Mouse (Mus musculus): ENCODE measurements around the gene Wwox.
A peak's percentile ranks its signal among the peaks of the same experiment; 100 is the strongest.

The Wwox gene

DNA sequence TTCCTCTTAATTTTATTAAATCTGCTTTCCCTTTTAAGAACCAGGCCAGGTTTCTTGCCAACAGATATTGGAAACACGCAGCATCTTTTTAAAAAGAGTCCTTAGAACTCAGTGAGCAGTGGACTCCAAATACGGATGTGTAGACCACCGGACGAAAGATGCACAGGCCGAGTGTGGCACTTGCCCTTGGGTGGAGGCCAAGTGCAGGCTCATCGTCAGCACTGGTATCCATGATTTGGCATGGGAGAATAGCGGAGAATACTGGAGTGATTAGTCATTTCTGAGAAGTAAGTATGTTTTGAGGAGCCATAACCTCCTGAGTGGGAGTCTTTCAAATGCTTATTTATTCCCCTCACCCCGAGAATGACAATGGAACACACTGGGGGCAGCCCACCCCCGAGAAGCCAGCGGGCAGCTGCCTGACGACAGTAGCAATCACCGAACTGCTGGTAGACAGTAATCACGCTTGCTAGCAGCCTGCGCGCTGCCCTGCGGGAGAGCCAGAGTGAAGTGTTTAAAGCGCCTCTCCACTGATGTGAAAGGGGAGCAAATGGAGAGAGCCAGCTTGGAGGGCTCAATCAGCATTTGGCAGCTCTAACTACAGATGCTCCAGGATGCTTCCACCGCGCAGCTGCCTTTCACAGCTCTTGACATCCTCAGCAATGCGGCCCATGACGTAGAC lies 29.2 kb downstream of the Wwox start:
- DNase-seq (ENCODE audit: low read depth), result no peak

GRCm38 (mm10) chr8:114469208-114469590 lies 29.7 kb downstream of the Wwox start:
- no peak for DNase-seq (ENCODE audit: low read depth)

- no peak for DNase-seq (ENCODE audit: low read depth)
Observed at GRCm38 (mm10) chr8:114473546-114473945, 34.1 kb downstream of the Wwox start.

GRCm38 (mm10) chr8:114476919-114477318 lies 37.5 kb downstream of the Wwox start:
- no peak for DNase-seq (ENCODE audit: low read depth)

DNA sequence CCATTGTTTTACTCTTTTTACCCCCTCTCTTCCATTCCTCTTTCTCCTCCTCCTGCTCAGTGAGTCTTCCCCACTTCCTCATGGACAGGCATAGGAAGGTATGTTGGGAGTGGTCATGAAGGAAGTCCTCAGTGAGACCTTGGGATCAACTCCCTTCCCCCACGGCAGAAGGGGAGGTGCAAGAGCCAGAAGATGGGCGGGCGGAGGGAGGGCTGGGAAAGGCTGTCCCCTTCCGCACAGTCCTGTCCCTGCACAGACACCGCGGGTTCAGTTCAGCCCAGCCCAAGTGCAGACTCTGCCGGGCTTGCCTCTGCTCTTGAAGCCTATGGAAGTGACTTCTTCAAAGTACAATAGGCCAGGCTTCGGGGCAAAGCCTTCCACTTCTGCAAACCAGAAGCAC lies 38.3 kb downstream of the Wwox start:
- no peak for DNase-seq (ENCODE audit: low read depth)

GRCm38 (mm10) chr8:114479749-114480148 lies 40.3 kb downstream of the Wwox start:
- no peak for DNase-seq (ENCODE audit: low read depth)

- no peak for DNase-seq (ENCODE audit: low read depth)
Observed at GRCm38 (mm10) chr8:114491662-114492160, 52.3 kb downstream of the Wwox start.

- no peak for DNase-seq (ENCODE audit: low read depth)
Observed at GRCm38 (mm10) chr8:114499448-114500144, 60.1 kb downstream of the Wwox start.

GRCm38 (mm10) chr8:114501906-114502305 lies 62.5 kb downstream of the Wwox start:
- DNase-seq (ENCODE audit: low read depth), result no peak

- DNase-seq (ENCODE audit: low read depth), result no peak
Observed at GRCm38 (mm10) chr8:114503196-114503595, 63.7 kb downstream of the Wwox start.

DNA sequence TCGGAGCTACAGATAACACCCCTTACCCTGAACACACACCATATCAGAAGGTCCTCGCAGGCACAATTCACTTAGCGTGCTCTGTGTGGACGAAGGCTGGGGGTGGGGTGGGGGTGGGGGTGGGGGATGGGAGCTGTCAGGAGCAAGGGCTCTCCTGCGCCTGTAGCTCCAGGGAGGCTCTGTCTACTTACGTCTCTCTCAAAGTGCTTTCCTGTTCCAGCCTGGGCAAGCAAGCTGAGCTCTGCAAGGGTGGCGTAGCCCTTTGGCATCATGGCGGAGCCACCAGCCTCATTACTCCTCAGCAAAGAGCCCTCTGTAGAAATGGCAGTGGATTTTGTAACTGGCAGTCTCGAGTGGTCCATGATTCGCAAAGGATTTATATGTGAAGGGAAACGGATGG lies 65.4 kb downstream of the Wwox start:
- DNase-seq (ENCODE audit: low read depth), result no peak

GRCm38 (mm10) chr8:114505351-114506347 lies 66.2 kb downstream of the Wwox start:
- peak; percentile 8 for DNase-seq (ENCODE audit: low read depth)

DNA sequence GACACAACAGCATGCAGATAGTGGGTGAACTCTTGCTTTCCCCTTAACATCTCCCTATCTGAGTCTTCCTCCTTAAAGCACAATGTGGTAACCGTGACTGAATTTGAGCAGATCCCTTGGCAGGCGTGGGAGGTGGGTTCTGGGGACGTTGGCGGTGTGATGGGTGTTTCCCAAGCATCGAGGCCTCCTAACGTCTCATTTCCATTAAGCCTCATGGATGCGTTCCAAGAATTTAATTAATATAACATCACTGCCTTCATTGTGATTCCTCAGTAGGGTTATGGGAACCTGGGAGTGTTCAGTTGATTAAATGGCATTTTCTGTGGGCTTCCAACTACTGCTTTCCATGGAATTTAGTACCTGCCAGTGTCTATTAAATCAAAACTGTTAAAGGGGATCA lies 67.9 kb downstream of the Wwox start:
- no peak for DNase-seq (ENCODE audit: low read depth)

DNA sequence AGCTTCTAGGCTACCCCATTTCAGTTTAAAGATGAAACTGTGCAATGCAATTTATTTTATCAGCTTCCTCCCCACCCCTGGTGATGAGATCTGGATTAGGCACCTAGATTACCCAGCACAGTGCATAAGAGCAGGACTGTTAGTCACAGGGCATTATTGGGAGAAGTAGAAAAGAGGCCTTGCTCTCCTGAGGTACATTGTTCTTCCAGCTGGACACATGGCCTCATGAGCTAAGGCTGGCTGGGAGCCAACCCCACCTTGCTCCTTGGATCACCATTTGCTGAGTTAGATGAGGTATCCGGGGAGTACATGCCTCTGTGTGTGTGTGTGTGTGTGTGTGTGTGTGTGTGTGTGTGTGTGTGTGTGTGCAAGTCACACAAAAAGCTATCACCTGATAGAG lies 70.8 kb downstream of the Wwox start:
- no peak for DNase-seq (ENCODE audit: low read depth)

DNA sequence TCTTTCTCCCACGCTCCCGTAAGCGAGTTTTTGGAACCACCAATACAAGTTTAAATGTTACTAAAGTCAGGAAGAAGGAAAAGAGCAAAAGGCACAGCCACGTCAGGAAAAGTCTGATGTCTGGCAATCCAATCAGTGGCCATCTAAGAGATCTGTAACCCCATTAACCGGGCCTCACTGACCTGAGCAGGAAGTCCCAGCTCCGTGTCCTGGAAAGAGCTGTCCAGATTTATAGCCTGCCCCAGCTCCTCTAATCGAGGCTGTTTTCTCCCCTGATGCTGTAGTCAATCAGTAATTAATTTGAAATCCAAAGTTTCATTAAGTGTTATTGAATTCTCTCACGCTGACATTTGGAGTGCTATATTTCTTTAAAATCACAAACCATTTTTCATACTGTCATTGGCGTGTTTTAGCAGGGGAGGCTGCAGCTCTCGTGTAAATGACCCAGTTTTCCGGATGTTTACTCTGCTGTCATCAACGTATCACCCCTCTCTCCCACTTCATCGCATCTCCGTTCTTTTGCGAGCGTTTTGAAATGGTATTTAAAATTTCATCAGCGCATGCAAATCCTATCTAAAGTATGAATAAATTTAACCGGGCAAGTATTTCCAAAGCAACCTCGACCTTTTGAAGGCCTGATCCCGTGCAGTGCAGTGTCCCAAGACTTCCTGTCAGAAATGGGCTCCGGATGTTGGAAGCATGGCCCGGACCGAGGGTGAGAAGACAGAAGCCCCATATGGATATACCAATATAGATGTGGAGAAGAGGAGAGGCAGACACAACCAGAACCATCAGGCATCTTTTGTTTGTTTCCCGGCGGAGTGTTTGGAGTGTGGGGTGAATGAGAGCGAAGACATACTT lies 72.8 kb downstream of the Wwox start:
- DNase-seq (ENCODE audit: low read depth), result no peak

GRCm38 (mm10) chr8:114514692-114515091 lies 75.2 kb downstream of the Wwox start:
- DNase-seq (ENCODE audit: low read depth), result no peak

- DNase-seq (ENCODE audit: low read depth), result no peak
Observed at GRCm38 (mm10) chr8:114523061-114523460, 83.6 kb downstream of the Wwox start.

DNA sequence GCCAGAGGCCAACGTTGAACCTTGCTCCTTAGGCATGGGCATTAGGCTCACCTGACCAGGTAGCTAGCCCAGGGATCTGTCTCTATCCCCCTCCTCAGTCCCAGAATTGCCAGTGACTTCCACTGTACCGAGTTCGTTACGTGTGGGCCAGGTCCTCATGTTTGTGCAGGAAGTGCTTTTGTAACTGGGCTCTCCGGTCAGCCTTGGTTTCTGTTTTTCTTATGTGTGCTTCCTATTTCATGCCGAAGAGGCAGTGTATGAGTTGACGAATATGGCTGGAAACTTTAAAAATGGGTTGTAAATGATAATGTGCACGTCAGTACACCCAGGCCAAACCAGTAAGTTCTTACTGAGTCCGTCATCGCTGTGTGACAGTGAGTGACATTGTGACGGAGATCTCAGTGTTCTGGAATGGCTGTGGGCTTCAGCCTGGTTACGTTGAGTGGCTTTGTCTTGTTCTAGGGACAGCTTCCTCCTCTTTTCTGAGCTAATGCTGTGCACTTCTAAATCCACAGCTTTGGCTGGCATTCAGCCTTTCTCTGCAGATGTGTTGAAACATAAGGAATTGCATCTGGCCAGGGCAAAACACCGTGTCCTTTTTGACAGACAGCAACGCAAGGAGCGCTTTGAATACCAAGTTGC lies 87.3 kb downstream of the Wwox start:
- no peak for DNase-seq (ENCODE audit: low read depth)

DNA sequence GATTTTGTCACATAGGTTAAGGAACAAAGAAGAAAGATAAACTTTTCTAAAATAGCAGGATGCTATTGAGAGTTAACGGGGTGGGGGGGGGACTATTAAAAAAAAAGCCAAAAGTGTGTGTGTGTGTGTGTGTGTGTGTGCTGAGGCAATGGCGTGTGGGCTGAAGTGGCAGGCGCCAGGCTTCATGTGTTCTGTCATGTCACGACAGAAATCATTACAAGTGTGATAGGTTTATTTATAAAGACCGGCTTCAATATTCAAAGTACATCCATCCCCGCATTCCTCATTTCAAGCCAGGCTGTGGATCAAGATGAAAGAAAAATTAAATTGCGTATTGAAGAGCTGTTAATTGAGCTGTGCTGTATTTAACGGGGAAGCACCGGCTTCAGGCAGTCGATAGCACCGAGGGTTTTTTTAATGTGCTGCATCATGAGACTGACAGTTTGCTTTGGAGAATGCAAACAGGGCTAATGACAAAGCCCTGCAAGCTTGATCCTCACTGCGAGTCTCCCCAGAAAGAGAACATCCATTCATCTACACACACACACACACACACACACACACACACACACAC lies 88.3 kb downstream of the Wwox start:
- no peak for DNase-seq (ENCODE audit: low read depth)

GRCm38 (mm10) chr8:114529581-114529980 lies 90.1 kb downstream of the Wwox start:
- DNase-seq (ENCODE audit: low read depth), result no peak

DNA sequence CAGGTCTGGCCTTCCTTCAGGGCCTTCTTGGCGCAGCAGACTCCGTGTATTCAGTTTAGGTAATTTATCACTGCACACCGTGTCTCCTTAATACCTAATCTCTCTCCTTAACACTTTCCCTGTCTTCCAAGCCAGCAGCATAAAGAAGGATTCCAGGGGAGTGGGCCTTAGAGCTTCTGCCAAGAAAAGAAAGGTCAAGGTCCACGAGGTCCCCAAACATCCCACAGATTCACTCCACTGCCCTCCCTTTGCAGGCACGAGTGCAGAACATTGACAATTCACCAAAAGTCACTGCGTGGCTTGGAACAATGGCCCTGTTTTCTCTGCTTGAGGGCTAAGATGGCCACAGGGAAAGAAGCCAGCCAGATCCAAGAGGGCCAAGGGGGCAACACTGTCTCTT lies 96.7 kb downstream of the Wwox start:
- DNase-seq (ENCODE audit: low read depth), result no peak

Measured in naive thymus-derived CD4-positive, alpha-beta T cell, adult 2 months (primary cell).